In genomic region chr4:116878491-116878890, GRCm38 (mm10) we compare ENCODE assay signal across 8 mouse cellular contexts. TPM values are rescaled to one million over a fixed set of nuclear protein-coding genes. Genes with fewer than 3 reads are reported as not detected.
DNase-seq lines count a peak whose midpoint lies in the region; ATAC-seq lines count a peak whose summit lies in the region.

No protein-coding gene starts in this region.

- DNase-seq in heart, postnatal 36 days, result no peak
- DNase-seq in cerebellum, adult 18-20 months, result peak; percentile 31 to 32
- DNase-seq in layer of hippocampus, adult 18-20 months (ENCODE audit: low spot score in 2 of 2), result peak; percentile 82 to 91
- peak; percentile 29 for DNase-seq in lung, postnatal 36 days
- peak; percentile 40 for DNase-seq in telencephalon, adult 2 months (ENCODE audit: low read depth, low spot score)

- no peaks in the 10 kb centered on the region for H3K4me1 ChIP-seq in heart, embryonic 12.5 days (replicated peaks)
- H3K4me1 ChIP-seq in heart, embryonic 13.5 days, result peaks cover 8% of the 10 kb centered on the region

- WGBS in heart, embryonic 12.5 days, result 8% methylated on average over 11 of the region's 11 CpGs
- WGBS in heart, embryonic 13.5 days, result 8% methylated on average over 11 of the region's 11 CpGs

- ATAC-seq in heart, embryonic 12.5 days (ENCODE audit: insufficient number of reproducible peaks, low FRiP score), result no peak
- no peak for ATAC-seq in heart, embryonic 13.5 days (ENCODE audit: extremely low read depth, insufficient number of reproducible peaks, low FRiP score, low TSS enrichment)
- no peak for ATAC-seq in megakaryocyte-erythroid progenitor cell, adult 5-6 weeks (replicated peaks; ENCODE audit: low FRiP score, low TSS enrichment, poor library complexity, severe bottlenecking)

- intact Hi-C loops in heart, postnatal 36 days (cut with DNase I), result loop anchor here (10.0 kb wide), 1 partner anchor 154 kb away; the partner anchor contains the start of gene Tesk2

- H3K9me3 ChIP-seq in heart, embryonic 12.5 days (replicated peaks), result no peaks in the 10 kb centered on the region
- no peaks in the 10 kb centered on the region for H3K9me3 ChIP-seq in heart, embryonic 13.5 days

- H3K27me3 ChIP-seq in heart, embryonic 12.5 days (replicated peaks), result peaks cover 6% of the 10 kb centered on the region
- H3K27me3 ChIP-seq in heart, embryonic 13.5 days (replicated peaks), result peaks cover 17% of the 10 kb centered on the region

- H3K36me3 ChIP-seq in heart, embryonic 12.5 days, result no peaks in the 10 kb centered on the region
- H3K36me3 ChIP-seq in heart, embryonic 13.5 days, result no peaks in the 10 kb centered on the region

- H3K9ac ChIP-seq in heart, embryonic 12.5 days, result no peak overlapping the region
- peak overlapping the region; percentile 87 for H3K9ac ChIP-seq in heart, embryonic 13.5 days

- peak overlapping the region; percentile 75 for H3K4me3 ChIP-seq in heart, embryonic 12.5 days
- H3K4me3 ChIP-seq in heart, embryonic 13.5 days, result peak overlapping the region; percentile 90

- peak overlapping the region; percentile 98 for H3K4me2 ChIP-seq in heart, embryonic 12.5 days
- peak overlapping the region; percentile 94 for H3K4me2 ChIP-seq in heart, embryonic 13.5 days

- H3K27ac ChIP-seq in heart, embryonic 12.5 days (ENCODE audit: poor library complexity, severe bottlenecking), result no peak overlapping the region
- H3K27ac ChIP-seq in heart, embryonic 13.5 days (replicated peaks), result peak overlapping the region; percentile 87; the same call in 1 of the 2 replicates

RNA-seq across cellular contexts. Expression of gene Zswim5, which starts 1.3 kb away (rescaled TPM):
- polyA plus RNA-seq in heart, embryonic 12.5 days (2016; fragmentation: Nextera tagmentation; extraction: Ambion mirVana), result 0.50 and 0.79 TPM in 2 replicates
- total RNA-seq in heart, postnatal 36 days (2021), result 1 to 10 TPM; 1.1 to 1.4 TPM
- 0.43 and 0.66 TPM in 2 replicates for polyA plus RNA-seq in heart, embryonic 13.5 days (2015; fragmentation: Nextera tagmentation; extraction: Ambion mirVana)
- 10 to 100 TPM; 16.8 to 19.2 TPM for total RNA-seq in layer of hippocampus, adult 18-20 months (2021)
- total RNA-seq in megakaryocyte-erythroid progenitor cell, adult 5-6 weeks (2014; fragmentation: Nextera tagmentation), result 0.20 TPM in 1 of 2 replicates, not detected in the other
- not detected in 2 replicates for total RNA-seq in megakaryocyte-erythroid progenitor cell, adult 5-6 weeks (2017)

RNA-seq across cellular contexts. Expression of gene Hpdl, which starts 57.0 kb away (rescaled TPM):
- 0.66 and 0.74 TPM in 2 replicates for polyA plus RNA-seq in heart, embryonic 12.5 days (2016; fragmentation: Nextera tagmentation; extraction: Ambion mirVana)
- total RNA-seq in heart, postnatal 36 days (2021), result 1 to 10 TPM; 4.3 to 5.1 TPM
- polyA plus RNA-seq in heart, embryonic 13.5 days (2015; fragmentation: Nextera tagmentation; extraction: Ambion mirVana), result 0.70 and 1.0 TPM in 2 replicates
- 1 to 10 TPM; 4.3 to 5.5 TPM for total RNA-seq in layer of hippocampus, adult 18-20 months (2021)
- not detected in 2 replicates for total RNA-seq in megakaryocyte-erythroid progenitor cell, adult 5-6 weeks (2014; fragmentation: Nextera tagmentation)
- 0.42 and 1.5 TPM in 2 replicates for total RNA-seq in megakaryocyte-erythroid progenitor cell, adult 5-6 weeks (2017)

Comparison
In these comparisons a context has a peak if more than half of its experiments do, and no peak if none do; other contexts are left out.
1. DNase-seq: peak in cerebellum, adult 18-20 months (2 of 2), layer of hippocampus, adult 18-20 months (2 of 2), lung, postnatal 36 days (single experiment) and telencephalon, adult 2 months (single experiment); none in heart, postnatal 36 days (0 of 2).
2. RNA of gene Zswim5, which starts 1.3 kb away (total RNA-seq): 16.8 to 19.2 TPM in layer of hippocampus, adult 18-20 months; 1.1 to 1.4 TPM in heart, postnatal 36 days and 0.20 TPM in megakaryocyte-erythroid progenitor cell, adult 5-6 weeks; every median in the first group is over 4 times any median in the second.